Mouse (Mus musculus): Measurements from ENCODE around the gene Pgbd5. TPM values are rescaled to one million over a fixed set of nuclear protein-coding genes. Genes with fewer than 3 reads are reported as not detected.
A peak's percentile ranks its signal among the peaks of the same experiment; 100 is the strongest.

The Pgbd5 gene
- polyA plus RNA-seq, 1 experiment from 2014 or later: 3.3 TPM

DNA sequence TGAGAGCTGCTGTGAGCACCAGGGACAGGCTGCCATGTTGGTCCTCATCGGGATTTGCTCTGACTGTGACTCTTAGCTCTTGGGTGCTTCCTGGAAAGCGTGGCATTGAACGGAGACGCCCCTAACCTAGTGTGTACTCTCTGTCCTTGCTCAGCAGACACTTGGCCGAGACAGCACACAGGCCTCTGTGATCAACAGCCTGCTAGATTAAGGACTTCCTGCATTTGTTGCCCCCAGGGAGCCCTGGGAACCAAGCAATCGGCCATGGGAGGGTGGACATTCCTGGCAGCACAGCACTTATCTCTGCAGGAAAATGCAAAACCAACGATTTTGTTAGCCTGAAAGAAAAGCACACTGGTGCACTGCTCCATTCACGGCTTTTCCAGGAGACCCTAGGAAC, 18.0 kb downstream of the Pgbd5 start:
- Histone ChIP-seq H3K9ac (no peak overlapping the region), H3K4me1 (peaks cover 8% of the 10 kb centered on the region), H3K36me3 (no peaks in the 10 kb centered on the region), H3K4me2 (no peak overlapping the region), H3K27ac (0 out of 2 replicates have a peak overlapping the region, but pooled peaks have one; percentile 2), H3K9me3 (no peaks in the 10 kb centered on the region), H3K4me3 (replicated peaks) (no peak overlapping the region), H3K27me3 (replicated peaks) (no peaks in the 10 kb centered on the region)
- ATAC-seq (ENCODE audit: insufficient read depth, low FRiP score, low read depth): no peak
- WGBS: 29% methylated on average over 8 of the region's 8 CpGs

DNA sequence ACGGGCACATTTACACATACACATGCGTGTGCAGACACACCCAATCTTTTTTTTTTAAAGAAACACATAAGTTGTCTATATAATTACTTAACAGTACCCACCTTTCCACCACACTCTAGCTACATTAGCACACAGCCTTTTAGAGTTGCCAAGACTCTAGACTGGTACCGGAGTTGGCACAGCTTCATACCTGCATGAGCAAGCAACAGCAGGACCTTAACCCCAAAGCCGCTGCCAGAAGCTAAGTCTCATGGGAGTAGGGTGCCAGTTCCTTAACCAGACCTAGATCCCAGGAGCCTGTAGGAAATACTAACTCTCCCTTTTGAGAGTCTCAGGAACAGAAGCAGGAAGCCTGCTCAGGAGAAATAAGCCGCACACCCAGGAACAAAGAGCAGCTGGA, 20.5 kb downstream of the Pgbd5 start:
- no peak overlapping the region for H3K27ac ChIP-seq
- no peak overlapping the region for H3K9ac ChIP-seq
- no peak overlapping the region for H3K4me2 ChIP-seq
- H3K4me3 ChIP-seq (replicated peaks): no peak overlapping the region
- no peaks in the 10 kb centered on the region for H3K27me3 ChIP-seq (replicated peaks)
- H3K4me1 ChIP-seq: peaks cover 8% of the 10 kb centered on the region
- H3K36me3 ChIP-seq: no peaks in the 10 kb centered on the region
- WGBS: 91% methylated on average over 5 of the region's 5 CpGs
- H3K9me3 ChIP-seq: no peaks in the 10 kb centered on the region
- ATAC-seq (ENCODE audit: insufficient read depth, low FRiP score, low read depth): no peak

DNA sequence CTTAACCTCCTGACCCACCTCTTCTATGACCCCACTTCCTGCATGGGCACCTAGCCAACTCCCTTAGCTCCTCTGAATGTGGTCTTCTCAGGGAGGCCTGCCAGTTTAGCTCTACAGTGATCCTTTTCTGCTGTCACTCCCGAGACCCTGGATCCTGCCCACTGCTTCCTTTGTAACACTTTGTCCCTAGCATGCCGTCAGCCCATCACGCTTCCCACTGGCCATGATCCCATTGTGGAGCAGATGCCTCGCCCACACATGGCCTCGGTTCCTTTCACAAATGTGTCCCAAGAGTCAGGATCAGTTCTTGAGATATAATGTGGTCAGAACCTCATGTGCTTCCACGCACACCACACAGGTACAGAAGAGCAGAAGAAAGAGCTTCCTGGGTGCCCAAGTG, 21.3 kb downstream of the Pgbd5 start:
- no peak for ATAC-seq (ENCODE audit: insufficient read depth, low FRiP score, low read depth)
- WGBS: 73% methylated on average over 6 of the region's 6 CpGs

DNA sequence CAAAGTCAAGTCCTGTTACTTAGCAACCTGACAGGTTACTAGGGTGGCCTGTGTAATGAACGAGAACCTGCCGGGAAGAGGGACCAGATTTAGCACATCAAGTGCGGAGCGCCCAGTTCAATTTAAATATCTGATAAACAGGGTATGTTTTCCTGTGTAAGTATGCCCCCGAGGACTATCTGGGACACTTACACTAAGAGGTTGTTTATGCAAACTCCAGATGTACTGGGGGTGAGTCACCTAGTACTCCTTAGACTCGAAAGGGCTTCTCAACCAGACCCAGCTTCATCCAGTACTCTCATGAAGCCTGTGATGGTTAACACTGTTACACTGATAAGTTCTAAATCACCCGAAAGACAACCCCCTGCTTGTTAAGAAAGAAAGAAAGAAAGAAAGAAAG, 22.8 kb downstream of the Pgbd5 start:
- Histone ChIP-seq H3K27me3 (replicated peaks) (no peaks in the 10 kb centered on the region), H3K9ac (no peak overlapping the region), H3K36me3 (no peaks in the 10 kb centered on the region), H3K4me3 (replicated peaks) (no peak overlapping the region), H3K4me1 (peaks cover 5% of the 10 kb centered on the region), H3K4me2 (no peak overlapping the region), H3K9me3 (no peaks in the 10 kb centered on the region), H3K27ac (no peak overlapping the region)
- ATAC-seq (ENCODE audit: insufficient read depth, low FRiP score, low read depth): no peak
- WGBS: 37% methylated on average over 7 of the region's 7 CpGs

More for the DNA sequence above, 21.3 kb downstream of the Pgbd5 start:
- Histone ChIP-seq H3K9me3 (no peaks in the 10 kb centered on the region), H3K27me3 (replicated peaks) (no peaks in the 10 kb centered on the region), H3K4me2 (no peak overlapping the region), H3K9ac (no peak overlapping the region), H3K27ac (no peak overlapping the region), H3K4me3 (replicated peaks) (no peak overlapping the region), H3K4me1 (peaks cover 8% of the 10 kb centered on the region), H3K36me3 (no peaks in the 10 kb centered on the region)

DNA sequence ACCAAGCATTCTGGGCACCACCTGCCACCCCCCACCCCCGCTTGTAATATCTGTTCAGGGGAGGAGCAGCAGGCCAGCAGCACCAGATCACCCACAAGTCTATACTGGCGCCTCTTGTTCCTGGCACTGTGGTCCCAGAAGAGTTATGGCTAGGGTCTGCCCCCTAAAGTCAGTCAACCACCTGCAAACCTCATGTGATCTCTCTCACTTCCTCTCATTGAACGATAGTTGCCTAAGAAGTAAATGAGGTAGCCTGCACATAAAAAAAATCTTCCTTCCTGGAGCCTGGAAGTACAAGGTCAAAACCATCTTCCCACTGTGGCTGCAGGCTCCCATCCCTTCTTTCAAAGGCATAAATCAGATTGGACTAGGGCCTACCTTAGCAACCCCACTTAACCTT, 23.7 kb downstream of the Pgbd5 start:
- H3K4me1 ChIP-seq: no peaks in the 10 kb centered on the region
- H3K9me3 ChIP-seq: no peaks in the 10 kb centered on the region
- no peak overlapping the region for H3K4me3 ChIP-seq (replicated peaks)
- no peak for ATAC-seq (ENCODE audit: insufficient read depth, low FRiP score, low read depth)
- H3K36me3 ChIP-seq: no peaks in the 10 kb centered on the region
- H3K27me3 ChIP-seq (replicated peaks): no peaks in the 10 kb centered on the region
- H3K9ac ChIP-seq: no peak overlapping the region
- no peak overlapping the region for H3K4me2 ChIP-seq
- H3K27ac ChIP-seq: no peak overlapping the region
- 74% methylated on average over 3 of the region's 3 CpGs for WGBS

DNA sequence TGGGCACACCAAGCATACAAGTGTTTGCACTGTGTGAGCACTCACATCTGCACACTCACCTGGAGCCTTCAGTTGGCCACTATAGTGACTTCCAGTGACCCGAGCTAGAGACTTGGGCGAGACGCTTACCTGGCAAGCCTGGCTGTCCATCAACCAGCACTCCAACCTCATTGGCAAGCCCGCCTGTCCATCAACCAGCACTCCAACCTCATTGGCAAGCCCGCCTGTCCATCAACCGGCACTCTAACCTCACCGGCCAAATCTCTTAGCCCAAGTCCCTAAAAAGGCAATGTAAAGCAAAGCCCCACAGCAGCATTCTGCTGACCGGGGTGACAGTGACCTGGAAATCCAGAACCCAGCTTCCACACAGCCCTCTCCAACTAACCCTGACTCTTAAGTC, 24.5 kb downstream of the Pgbd5 start:
- 88% methylated on average over 8 of the region's 8 CpGs for WGBS
- Histone ChIP-seq H3K36me3 (no peaks in the 10 kb centered on the region), H3K27ac (no peak overlapping the region), H3K9me3 (no peaks in the 10 kb centered on the region), H3K27me3 (replicated peaks) (no peaks in the 10 kb centered on the region), H3K4me3 (replicated peaks) (no peak overlapping the region), H3K4me1 (no peaks in the 10 kb centered on the region), H3K4me2 (no peak overlapping the region), H3K9ac (no peak overlapping the region)
- ATAC-seq (ENCODE audit: insufficient read depth, low FRiP score, low read depth): no peak

DNA sequence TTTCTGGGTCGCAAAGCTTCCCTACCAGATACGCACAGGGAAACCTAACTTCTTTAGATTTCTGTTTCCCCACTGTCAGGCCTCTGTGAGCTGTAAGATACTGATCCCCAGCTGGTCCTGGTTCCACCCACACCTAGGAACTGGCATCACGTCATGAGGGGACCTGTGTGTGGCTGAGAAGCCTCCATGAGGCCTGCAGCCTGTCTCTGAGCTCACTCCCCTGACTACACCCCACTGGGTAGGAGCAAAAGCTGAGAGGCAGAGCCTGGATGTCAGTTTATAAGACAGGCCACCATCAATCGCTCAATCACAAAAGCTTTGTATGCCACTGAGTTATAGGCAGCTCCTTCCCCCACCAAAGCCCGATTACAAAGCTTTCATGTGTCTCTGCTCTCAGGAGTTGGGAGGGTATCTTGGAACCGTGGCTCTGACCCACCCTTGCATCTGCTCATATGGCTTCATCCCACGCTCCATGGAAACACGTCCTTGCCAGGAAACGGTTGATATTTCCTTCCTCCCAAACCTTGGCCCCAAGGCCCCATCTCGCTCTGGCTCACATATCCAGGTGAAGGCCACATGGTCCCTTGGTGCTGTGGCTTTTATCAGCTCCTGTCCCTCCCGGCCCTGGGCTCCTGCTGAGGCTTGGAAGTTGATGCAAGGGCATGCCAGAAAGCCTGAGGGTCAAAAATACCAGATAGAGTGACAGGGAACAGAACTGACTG, 26.1 kb downstream of the Pgbd5 start:
- Histone ChIP-seq H3K4me2 (no peak overlapping the region), H3K36me3 (no peaks in the 10 kb centered on the region), H3K9ac (no peak overlapping the region), H3K27ac (no peak overlapping the region), H3K4me1 (no peaks in the 10 kb centered on the region), H3K27me3 (replicated peaks) (no peaks in the 10 kb centered on the region), H3K4me3 (replicated peaks) (no peak overlapping the region), H3K9me3 (no peaks in the 10 kb centered on the region)
- WGBS: 71% methylated on average over 11 of the region's 11 CpGs
- no peak for ATAC-seq (ENCODE audit: insufficient read depth, low FRiP score, low read depth)

DNA sequence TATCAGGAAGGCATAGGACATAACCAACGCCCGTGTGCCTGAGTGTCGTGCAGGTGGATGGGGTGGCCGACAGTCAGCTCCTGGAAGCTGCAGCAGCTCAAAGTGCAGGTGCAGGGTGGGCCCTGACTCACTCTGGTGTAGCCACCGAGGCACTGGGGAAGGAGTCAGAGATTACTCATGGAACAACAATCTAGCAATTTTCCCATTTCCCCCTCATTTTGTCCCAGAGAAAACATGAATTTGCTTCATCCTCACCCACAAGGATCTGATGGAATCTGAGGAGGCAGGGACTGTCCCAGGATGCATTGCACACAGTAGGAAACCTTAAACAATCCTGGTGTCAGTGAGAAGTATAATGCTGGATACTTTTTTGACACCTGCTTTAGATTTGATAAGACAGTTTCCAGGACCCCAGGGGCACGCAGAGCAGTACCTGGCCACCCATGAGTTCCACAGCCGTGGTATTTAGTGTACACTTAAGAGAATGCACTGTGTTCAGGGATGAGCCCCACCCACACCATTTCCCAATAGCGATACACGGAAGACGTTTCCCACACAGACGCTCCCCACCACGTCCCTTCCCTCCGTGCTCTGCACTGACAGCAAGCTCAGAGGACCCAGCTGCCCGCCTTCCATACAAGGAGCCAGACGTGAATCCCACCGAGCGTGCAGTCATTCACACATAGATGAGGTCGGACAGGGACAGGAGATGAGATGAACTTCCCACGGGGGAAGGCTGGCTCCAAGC, 26.8 kb downstream of the Pgbd5 start:
- H3K9ac ChIP-seq: no peak overlapping the region
- no peak overlapping the region for H3K4me2 ChIP-seq
- no peak overlapping the region for H3K4me3 ChIP-seq (replicated peaks)
- no peaks in the 10 kb centered on the region for H3K27me3 ChIP-seq (replicated peaks)
- H3K9me3 ChIP-seq: no peaks in the 10 kb centered on the region
- no peak overlapping the region for H3K27ac ChIP-seq
- WGBS: 66% methylated on average over 19 of the region's 19 CpGs
- no peaks in the 10 kb centered on the region for H3K36me3 ChIP-seq
- no peak for ATAC-seq (ENCODE audit: insufficient read depth, low FRiP score, low read depth)
- no peaks in the 10 kb centered on the region for H3K4me1 ChIP-seq

DNA sequence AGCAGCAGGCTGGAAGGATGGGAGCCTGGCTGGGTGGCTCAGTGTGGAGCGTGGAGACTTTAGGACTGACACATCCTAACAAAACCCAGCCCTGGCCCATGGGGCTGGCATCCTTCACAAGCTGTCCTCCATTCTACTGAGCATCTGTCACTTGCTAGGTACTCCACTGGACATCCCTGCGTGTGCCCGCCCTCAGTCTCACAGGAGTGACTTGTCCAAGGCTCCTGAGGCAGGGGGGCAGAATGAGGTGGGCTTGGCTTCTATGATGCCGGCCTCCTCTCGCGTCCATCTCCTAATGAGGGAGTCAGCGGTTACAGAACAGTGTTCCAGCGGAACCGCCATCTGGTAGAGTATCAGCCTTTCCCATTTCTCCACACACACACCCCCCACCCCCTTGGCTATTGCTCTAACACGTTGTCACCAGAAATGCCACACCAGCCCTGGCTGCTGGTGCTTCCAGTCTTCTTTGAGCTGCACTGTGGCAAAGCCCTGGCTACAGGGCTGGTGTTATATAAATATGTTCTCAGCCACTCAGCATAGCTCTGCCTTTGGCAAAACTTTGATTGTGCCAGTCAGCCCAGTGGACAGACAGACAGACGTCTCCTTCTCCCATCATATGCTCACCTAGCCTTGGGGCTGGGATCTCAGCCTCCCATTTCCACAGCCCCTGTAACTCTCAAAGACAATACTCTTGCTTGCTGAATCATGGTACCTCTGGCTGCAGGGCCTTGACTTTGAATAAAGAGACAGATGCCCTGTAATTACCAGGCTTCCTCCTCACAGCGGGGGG, 34.8 kb downstream of the Pgbd5 start:
- Histone ChIP-seq H3K27ac (no peak overlapping the region), H3K9me3 (no peaks in the 10 kb centered on the region), H3K4me3 (replicated peaks) (no peak overlapping the region), H3K27me3 (replicated peaks) (no peaks in the 10 kb centered on the region), H3K4me1 (no peaks in the 10 kb centered on the region), H3K36me3 (no peaks in the 10 kb centered on the region), H3K4me2 (no peak overlapping the region), H3K9ac (no peak overlapping the region)
- WGBS: 73% methylated on average over 11 of the region's 12 CpGs
- ATAC-seq (ENCODE audit: insufficient read depth, low FRiP score, low read depth): no peak

DNA sequence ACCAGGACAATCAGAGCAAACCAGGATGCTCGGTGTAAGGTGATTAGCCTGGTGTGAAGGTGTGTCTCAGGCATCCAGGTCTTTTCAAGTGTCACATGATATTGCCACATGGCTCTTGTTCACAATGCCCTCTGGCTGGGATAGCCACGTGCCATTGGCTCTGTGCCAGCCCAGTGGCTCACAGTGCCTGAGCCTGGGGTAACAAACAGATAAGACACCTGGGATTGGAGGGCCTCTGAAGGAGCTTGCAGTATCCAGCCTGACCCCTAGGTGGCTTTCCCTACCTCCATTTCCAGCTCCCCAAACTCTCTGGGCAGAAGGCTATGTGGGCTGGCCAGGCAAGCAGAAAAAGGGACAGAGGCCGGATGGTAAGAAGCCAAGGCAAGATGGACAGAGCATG, 35.6 kb downstream of the Pgbd5 start:
- Histone ChIP-seq H3K4me3 (replicated peaks) (no peak overlapping the region), H3K4me2 (no peak overlapping the region), H3K4me1 (no peaks in the 10 kb centered on the region), H3K9me3 (no peaks in the 10 kb centered on the region), H3K9ac (no peak overlapping the region), H3K36me3 (no peaks in the 10 kb centered on the region), H3K27ac (no peak overlapping the region), H3K27me3 (replicated peaks) (no peaks in the 10 kb centered on the region)
- ATAC-seq (ENCODE audit: insufficient read depth, low FRiP score, low read depth): no peak
- 34% methylated on average over 3 of the region's 3 CpGs for WGBS

DNA sequence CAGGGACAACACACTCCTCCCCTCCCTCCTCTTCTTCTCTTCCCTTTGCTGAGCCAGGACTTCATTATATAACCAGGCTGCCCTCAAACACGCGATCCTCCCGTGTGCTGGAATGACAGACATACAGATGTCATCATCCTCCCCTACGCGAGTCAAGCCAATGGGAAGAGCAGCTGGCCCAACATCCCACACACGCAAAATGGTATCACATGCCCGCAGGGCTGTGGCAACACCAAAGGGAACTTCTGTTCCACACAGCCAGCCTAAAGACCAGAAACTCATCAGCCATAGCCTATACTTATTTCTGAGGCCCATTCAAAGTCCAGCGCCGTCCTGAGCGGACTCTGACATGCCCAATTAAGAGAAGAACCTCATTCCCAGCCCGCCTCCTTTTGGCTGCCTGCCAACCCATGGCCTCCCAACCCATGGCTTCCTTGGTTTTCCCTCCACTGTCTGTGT, 40.0 kb downstream of the Pgbd5 start:
- no peak overlapping the region for H3K27ac ChIP-seq
- no peak for ATAC-seq (ENCODE audit: insufficient read depth, low FRiP score, low read depth)
- WGBS: 79% methylated on average over 11 of the region's 11 CpGs
- 0 out of 2 replicates have a peak, but pooled peaks cover 24% of the 10 kb centered on the region for H3K4me1 ChIP-seq
- no peak overlapping the region for H3K4me3 ChIP-seq (replicated peaks)
- no peaks in the 10 kb centered on the region for H3K36me3 ChIP-seq
- H3K9me3 ChIP-seq: no peaks in the 10 kb centered on the region
- no peak overlapping the region for H3K9ac ChIP-seq
- H3K27me3 ChIP-seq (replicated peaks): no peaks in the 10 kb centered on the region
- no peak overlapping the region for H3K4me2 ChIP-seq
